22 mouse cellular contexts compared by ENCODE assay signal in the genomic region with DNA sequence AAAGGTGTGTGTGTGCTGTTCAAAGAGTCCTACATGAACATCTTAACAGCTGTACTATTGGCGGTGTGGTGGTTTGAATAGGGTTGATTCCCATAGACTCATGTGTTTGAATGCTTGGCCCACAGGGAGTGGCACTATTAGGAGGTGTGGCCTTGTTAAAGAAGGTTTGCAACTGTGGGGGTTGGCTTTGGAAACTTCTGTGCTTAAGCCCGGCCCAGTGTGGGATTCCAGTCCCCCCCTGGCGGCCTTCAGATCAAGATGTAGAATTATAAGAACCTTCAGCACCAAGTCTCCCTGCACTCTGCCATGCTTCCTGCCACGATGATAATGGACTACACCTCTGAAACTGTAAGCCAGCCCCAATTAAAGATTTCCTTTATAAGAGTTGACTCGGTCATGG. TPM values are rescaled to one million over a fixed set of nuclear protein-coding genes. Genes with fewer than 3 reads are reported as not detected.
"Had no signal": no experiment of that assay in that cellular context is flagged by ENCODE, and none has a peak within 500 bp of the region (broad histone marks: within the 10 kb centered on the region; RNA-seq: fewer than 3 reads in every experiment).

No protein-coding gene starts in this region.

- ATAC-seq: liver, postnatal 0 days; lung, postnatal 0 days; midbrain, embryonic 16.5 days had no signal

- H3K27me3 ChIP-seq: liver, embryonic 13.5 days; liver, embryonic 15.5 days; lung, embryonic 15.5 days; midbrain, embryonic 12.5 days; neural tube, embryonic 12.5 days had no signal

- H3K4me3 ChIP-seq: liver, embryonic 13.5 days; liver, embryonic 15.5 days; lung, embryonic 15.5 days; megakaryocyte, embryonic 14.5 days; midbrain, embryonic 10.5 days; midbrain, embryonic 12.5 days; neural tube, embryonic 12.5 days had no signal

- DNase-seq: liver, embryonic 13.5 days; liver, postnatal 0 days; lung, adult 2 months; lung, postnatal 14 days; lung, postnatal 36 days; midbrain, embryonic 14.5 days; right cerebral cortex, postnatal 25 days; right cerebral cortex, postnatal 4 days; spleen, adult 18-20 months; thymus, adult 18-20 months; thymus, postnatal 14 days; thymus, postnatal 36 days had no signal

- H3K9me3 ChIP-seq: liver, embryonic 13.5 days; liver, embryonic 15.5 days; lung, embryonic 15.5 days; megakaryocyte, embryonic 14.5 days; midbrain, embryonic 10.5 days; midbrain, embryonic 12.5 days; neural tube, embryonic 12.5 days had no signal

RNA-seq across cellular contexts. Expression of a gene that starts 30.0 kb away (rescaled TPM):
- total RNA-seq: megakaryocyte progenitor cell, adult 5-6 weeks; neutrophil, adult 5-6 weeks had no signal
